Mouse (Mus musculus): Measurements from ENCODE around the gene Reg4. TPM values are rescaled to one million over a fixed set of nuclear protein-coding genes. Genes with fewer than 3 reads are reported as not detected.
A peak's percentile ranks its signal among the peaks of the same experiment; 100 is the strongest.

Gene Reg4
- total RNA-seq (2021): not detected
- long read RNA-seq: 0 reads

GRCm38 (mm10) chr3:98221856-98222255 lies at the start of gene Reg4:
Gene Reg4, plus strand, starts transcription at chr3:98222156.
- no peak for DNase-seq (ENCODE audit: low spot score in 2 of 2)

GRCm38 (mm10) chr3:98178340-98178739 lies 43.6 kb upstream of the Reg4 start:
- DNase-seq (ENCODE audit: low spot score in 2 of 2): peak; percentile 53 to 70

GRCm38 (mm10) chr3:98180805-98181204 lies 41.2 kb upstream of the Reg4 start:
- DNase-seq (ENCODE audit: low spot score in 2 of 2): peak; percentile 49 to 72

GRCm38 (mm10) chr3:98185163-98185714 lies 36.7 kb upstream of the Reg4 start:
- no peak for DNase-seq (ENCODE audit: low spot score in 2 of 2)

- DNase-seq (ENCODE audit: low spot score in 2 of 2): no peak
These were observed 34.2 kb upstream of the Reg4 start for GRCm38 (mm10) chr3:98187777-98188176.

- no peak for DNase-seq (ENCODE audit: low spot score in 2 of 2)
These were observed 24.0 kb upstream of the Reg4 start for GRCm38 (mm10) chr3:98197711-98198532.

- DNase-seq (ENCODE audit: low spot score in 2 of 2): no peak
These were observed 22.2 kb upstream of the Reg4 start for GRCm38 (mm10) chr3:98199747-98200146.

- no peak for DNase-seq (ENCODE audit: low spot score in 2 of 2)
These were observed 18.7 kb upstream of the Reg4 start for GRCm38 (mm10) chr3:98203282-98203681.

GRCm38 (mm10) chr3:98206977-98207376 lies 15.0 kb upstream of the Reg4 start:
- no peak for DNase-seq (ENCODE audit: low spot score in 2 of 2)

GRCm38 (mm10) chr3:98209161-98209560 lies 12.8 kb upstream of the Reg4 start:
- no peak for DNase-seq (ENCODE audit: low spot score in 2 of 2)

- DNase-seq (ENCODE audit: low spot score in 2 of 2): peak; percentile 26 to 27
These were observed 11.1 kb upstream of the Reg4 start for GRCm38 (mm10) chr3:98210860-98211259.

GRCm38 (mm10) chr3:98211301-98212081 lies 10.5 kb upstream of the Reg4 start:
- DNase-seq (ENCODE audit: low spot score in 2 of 2): peak; percentile 41 to 60

- DNase-seq (ENCODE audit: low spot score in 2 of 2): no peak
These were observed 5.7 kb upstream of the Reg4 start for GRCm38 (mm10) chr3:98216296-98216695.

- DNase-seq (ENCODE audit: low spot score in 2 of 2): no peak
These were observed 1.3 kb downstream of the Reg4 start for GRCm38 (mm10) chr3:98223263-98223662.

- DNase-seq (ENCODE audit: low spot score in 2 of 2): peak; percentile 76 to 83
These were observed 2.0 kb downstream of the Reg4 start for GRCm38 (mm10) chr3:98223783-98224580.

- no peak for DNase-seq (ENCODE audit: low spot score in 2 of 2)
These were observed 3.0 kb downstream of the Reg4 start for GRCm38 (mm10) chr3:98224975-98225374.

- DNase-seq (ENCODE audit: low spot score in 2 of 2): no peak
These were observed 3.8 kb downstream of the Reg4 start for GRCm38 (mm10) chr3:98225746-98226145.

GRCm38 (mm10) chr3:98226988-98227610 lies 5.1 kb downstream of the Reg4 start:
- peak; percentile 86 to 91 for DNase-seq (ENCODE audit: low spot score in 2 of 2)

- DNase-seq (ENCODE audit: low spot score in 2 of 2): no peak
These were observed 5.8 kb downstream of the Reg4 start for GRCm38 (mm10) chr3:98227763-98228162.

- no peak for DNase-seq (ENCODE audit: low spot score in 2 of 2)
These were observed 8.0 kb downstream of the Reg4 start for GRCm38 (mm10) chr3:98229943-98230342.

GRCm38 (mm10) chr3:98233504-98233903 lies 11.5 kb downstream of the Reg4 start:
- DNase-seq (ENCODE audit: low spot score in 2 of 2): no peak

All from layer of hippocampus, postnatal 10 days (tissue).